Mouse (Mus musculus): Measurements from ENCODE around the gene Cic. TPM values are rescaled to one million over a fixed set of nuclear protein-coding genes. Genes with fewer than 3 reads are reported as not detected.
"Not testable (repeated sequence)": the region's sequence is repeated elsewhere in the genome, so short reads cannot be mapped to it uniquely, and the experiment has no call there.

The Cic gene
- polyA plus RNA-seq, 1 experiment from 2014 or later: 48.0 TPM

- Histone ChIP-seq H3K27me3 (replicated peaks; ENCODE audit: control insufficient read depth, insufficient read depth, low read length) (peaks cover 28% of the 10 kb centered on the region), H3K36me3 (ENCODE audit: control insufficient read depth, insufficient read depth) (no peaks in the 10 kb centered on the region), H3K4me3 (replicated peaks; ENCODE audit: low read length) (peak overlapping the region; percentile 86), H3K9ac (replicated peaks; ENCODE audit: low read depth, low read length) (peak overlapping the region; percentile 86), H3K9me3 (ENCODE audit: control insufficient read depth, low read length) (no peaks in the 10 kb centered on the region), H3K4me2 (ENCODE audit: low read length) (peak overlapping the region; percentile 99), H3K4me1 (replicated peaks; ENCODE audit: control insufficient read depth, insufficient read depth, low read length) (peaks cover 38% of the 10 kb centered on the region), H3K27ac (ENCODE audit: low read length) (peak overlapping the region; percentile 89)
- 9% methylated on average over 21 of the region's 21 CpGs for WGBS
- ATAC-seq: no peak
These were observed 50.0 kb downstream of the Cic start for GRCm38 (mm10) chr7:25317446-25317999.

DNA sequence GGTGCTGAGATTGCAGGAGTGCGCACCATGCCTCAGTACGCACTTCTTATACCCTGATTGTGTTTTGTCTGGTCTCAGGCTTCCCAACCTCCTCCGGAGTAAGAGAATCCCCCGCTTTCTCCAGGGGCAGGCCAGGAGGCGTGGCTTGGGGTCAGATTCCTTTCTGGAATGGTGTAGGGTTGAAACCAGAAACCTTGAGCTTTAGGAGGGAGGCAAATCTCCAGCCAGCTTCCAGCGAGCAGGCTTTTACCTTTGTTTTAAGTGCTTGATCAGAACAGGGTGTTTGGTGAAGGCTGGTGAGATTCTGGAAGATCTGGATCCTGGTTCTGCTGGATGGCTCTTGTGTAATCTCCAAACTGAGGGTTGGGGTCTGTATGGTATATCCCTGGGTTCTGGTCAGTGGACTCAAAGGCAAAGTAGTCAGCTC lies 54.6 kb downstream of the Cic start:
- Histone ChIP-seq H3K4me3 (replicated peaks; ENCODE audit: low read length) (no peak overlapping the region), H3K27me3 (replicated peaks; ENCODE audit: control insufficient read depth, insufficient read depth, low read length) (no peaks in the 10 kb centered on the region), H3K27ac (ENCODE audit: low read length) (no peak overlapping the region), H3K9ac (replicated peaks; ENCODE audit: low read depth, low read length) (no peak overlapping the region), H3K36me3 (ENCODE audit: control insufficient read depth, insufficient read depth) (no peaks in the 10 kb centered on the region), H3K9me3 (ENCODE audit: control insufficient read depth, low read length) (no peaks in the 10 kb centered on the region), H3K4me1 (replicated peaks; ENCODE audit: control insufficient read depth, insufficient read depth, low read length) (peaks cover 19% of the 10 kb centered on the region), H3K4me2 (ENCODE audit: low read length) (no peak overlapping the region)
- WGBS: 13% methylated on average over 6 of the region's 6 CpGs
- ATAC-seq: no peak

DNA sequence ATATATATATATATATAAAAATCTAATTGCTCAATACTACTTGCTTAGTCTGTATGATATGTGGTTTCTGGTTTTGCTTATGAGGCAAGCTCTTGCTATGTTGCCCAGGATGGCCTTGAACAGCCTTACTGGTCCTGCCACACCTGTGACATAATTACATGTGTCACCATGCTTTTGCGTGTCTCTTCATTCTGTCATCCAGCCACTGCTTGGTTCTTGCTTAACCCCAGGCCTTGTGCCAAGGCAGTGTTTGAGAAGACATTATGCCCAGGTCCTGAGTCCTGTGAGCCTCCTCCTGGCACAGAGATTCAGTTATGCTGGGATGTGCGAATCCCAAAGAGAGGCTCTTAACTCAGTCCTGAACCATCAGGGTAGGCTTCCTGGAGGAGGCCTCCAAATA lies 55.7 kb downstream of the Cic start:
- H3K36me3 ChIP-seq (ENCODE audit: control insufficient read depth, insufficient read depth): no peaks in the 10 kb centered on the region
- no peak overlapping the region for H3K27ac ChIP-seq (ENCODE audit: low read length)
- H3K9ac ChIP-seq (replicated peaks; ENCODE audit: low read depth, low read length): no peak overlapping the region
- ATAC-seq: no peak
- no peak overlapping the region for H3K4me2 ChIP-seq (ENCODE audit: low read length)
- no peaks in the 10 kb centered on the region for H3K27me3 ChIP-seq (replicated peaks; ENCODE audit: control insufficient read depth, insufficient read depth, low read length)
- WGBS: 92% methylated on average over 2 of the region's 2 CpGs
- H3K9me3 ChIP-seq (ENCODE audit: control insufficient read depth, low read length): no peaks in the 10 kb centered on the region
- H3K4me1 ChIP-seq (replicated peaks; ENCODE audit: control insufficient read depth, insufficient read depth, low read length): peaks cover 9% of the 10 kb centered on the region
- no peak overlapping the region for H3K4me3 ChIP-seq (replicated peaks; ENCODE audit: low read length)

DNA sequence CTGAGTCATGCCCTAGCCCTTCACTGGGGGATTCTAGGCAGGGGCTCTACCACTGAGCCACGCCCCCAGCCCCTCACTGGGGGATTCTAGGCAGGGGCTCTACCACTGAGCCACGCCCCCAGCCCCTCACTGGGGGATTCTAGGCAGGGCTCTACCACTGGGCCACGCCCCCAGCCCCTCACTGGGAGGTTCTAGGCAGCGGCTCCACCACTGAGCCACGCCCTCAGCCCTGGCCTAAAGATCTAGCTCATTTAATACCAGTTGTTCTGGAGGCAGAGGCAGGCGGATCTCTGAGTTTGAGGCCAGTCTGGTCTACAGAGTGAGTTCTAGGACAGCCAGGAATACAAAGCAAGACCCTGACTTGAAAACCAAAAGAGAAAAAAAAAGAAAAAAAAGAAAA lies 57.9 kb downstream of the Cic start:
- H3K9ac ChIP-seq (replicated peaks; ENCODE audit: low read depth, low read length); H3K27ac ChIP-seq (ENCODE audit: low read length); H3K4me1 ChIP-seq (replicated peaks; ENCODE audit: control insufficient read depth, insufficient read depth, low read length); H3K4me2 ChIP-seq (ENCODE audit: low read length); H3K4me3 ChIP-seq (replicated peaks; ENCODE audit: low read length); H3K9me3 ChIP-seq (ENCODE audit: control insufficient read depth, low read length); ATAC-seq; H3K27me3 ChIP-seq (replicated peaks; ENCODE audit: control insufficient read depth, insufficient read depth, low read length); H3K36me3 ChIP-seq (ENCODE audit: control insufficient read depth, insufficient read depth): not testable (repeated sequence)
- 84% methylated on average over 6 of the region's 6 CpGs for WGBS

DNA sequence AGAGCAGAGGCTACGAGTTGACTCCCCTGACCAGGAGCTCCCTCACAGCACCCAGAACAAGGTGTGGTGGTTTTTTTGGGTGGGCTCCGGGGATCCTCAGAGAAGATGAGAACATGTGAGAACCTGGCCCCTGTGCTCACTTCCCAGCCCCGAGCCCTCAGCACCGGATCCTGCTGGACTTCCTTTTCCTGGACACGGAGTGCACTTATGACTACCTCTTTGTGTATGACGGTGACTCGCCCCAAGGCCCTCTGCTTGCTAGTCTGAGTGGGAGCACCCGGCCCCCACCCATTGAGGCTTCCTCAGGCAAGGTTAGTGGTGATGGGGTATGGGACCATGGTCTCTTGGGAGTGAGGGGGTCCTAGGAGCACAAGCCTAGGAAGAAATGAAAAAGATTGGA lies 58.7 kb downstream of the Cic start:
- Histone ChIP-seq H3K9ac (replicated peaks; ENCODE audit: low read depth, low read length) (no peak overlapping the region), H3K36me3 (ENCODE audit: control insufficient read depth, insufficient read depth) (peaks cover 7% of the 10 kb centered on the region), H3K9me3 (ENCODE audit: control insufficient read depth, low read length) (no peaks in the 10 kb centered on the region), H3K4me1 (replicated peaks; ENCODE audit: control insufficient read depth, insufficient read depth, low read length) (peaks cover 9% of the 10 kb centered on the region), H3K27ac (ENCODE audit: low read length) (no peak overlapping the region), H3K4me2 (ENCODE audit: low read length) (no peak overlapping the region), H3K27me3 (replicated peaks; ENCODE audit: control insufficient read depth, insufficient read depth, low read length) (no peaks in the 10 kb centered on the region), H3K4me3 (replicated peaks; ENCODE audit: low read length) (no peak overlapping the region)
- ATAC-seq: no peak
- 92% methylated on average over 8 of the region's 8 CpGs for WGBS

DNA sequence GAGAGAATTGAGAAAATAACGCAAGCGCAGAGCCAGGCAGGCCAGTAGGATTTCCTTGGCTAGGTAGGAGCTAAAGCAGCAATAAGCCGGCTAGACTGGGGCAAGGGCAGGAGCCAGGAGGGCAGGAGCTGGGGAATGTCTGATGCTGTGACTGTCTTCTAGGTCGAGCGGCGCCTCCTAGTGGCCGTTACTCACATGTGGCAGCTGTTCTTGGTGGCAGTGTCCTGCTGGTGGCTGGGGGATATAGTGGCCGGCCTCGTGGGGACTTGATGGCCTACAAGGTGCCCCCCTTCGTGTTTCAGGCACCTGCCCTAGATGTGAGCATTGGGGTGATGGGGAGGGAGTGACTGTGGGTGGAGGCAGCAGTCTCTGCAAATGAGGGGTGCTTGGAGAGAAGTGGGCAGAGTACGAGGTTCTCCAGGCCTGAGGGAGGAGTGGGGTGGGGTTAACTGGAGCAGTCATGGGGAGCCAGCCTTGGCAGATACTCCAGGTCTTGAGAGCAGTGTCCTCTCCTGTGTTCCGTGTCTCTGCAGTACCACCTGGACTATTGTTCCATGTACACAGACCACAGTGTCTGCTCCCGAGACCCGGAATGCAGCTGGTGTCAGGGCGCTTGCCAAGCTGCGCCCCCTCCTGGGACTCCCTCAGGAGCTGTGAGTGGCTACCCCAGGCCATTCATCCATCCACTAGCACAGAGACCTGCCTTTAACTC lies 66.2 kb downstream of the Cic start:
- Histone ChIP-seq H3K27ac (ENCODE audit: low read length) (no peak overlapping the region), H3K4me1 (replicated peaks; ENCODE audit: control insufficient read depth, insufficient read depth, low read length) (no peaks in the 10 kb centered on the region), H3K9ac (replicated peaks; ENCODE audit: low read depth, low read length) (no peak overlapping the region), H3K4me3 (replicated peaks; ENCODE audit: low read length) (no peak overlapping the region), H3K27me3 (replicated peaks; ENCODE audit: control insufficient read depth, insufficient read depth, low read length) (no peaks in the 10 kb centered on the region), H3K9me3 (ENCODE audit: control insufficient read depth, low read length) (no peaks in the 10 kb centered on the region), H3K36me3 (ENCODE audit: control insufficient read depth, insufficient read depth) (peaks cover 22% of the 10 kb centered on the region), H3K4me2 (ENCODE audit: low read length) (no peak overlapping the region)
- ATAC-seq: peak; percentile 63
- 38% methylated on average over 16 of the region's 16 CpGs for WGBS

- Histone ChIP-seq H3K27ac (ENCODE audit: low read length) (no peak overlapping the region), H3K4me2 (ENCODE audit: low read length) (no peak overlapping the region), H3K4me1 (replicated peaks; ENCODE audit: control insufficient read depth, insufficient read depth, low read length) (no peaks in the 10 kb centered on the region), H3K9me3 (ENCODE audit: control insufficient read depth, low read length) (no peaks in the 10 kb centered on the region), H3K36me3 (ENCODE audit: control insufficient read depth, insufficient read depth) (peaks cover 22% of the 10 kb centered on the region), H3K9ac (replicated peaks; ENCODE audit: low read depth, low read length) (no peak overlapping the region), H3K4me3 (replicated peaks; ENCODE audit: low read length) (no peak overlapping the region), H3K27me3 (replicated peaks; ENCODE audit: control insufficient read depth, insufficient read depth, low read length) (no peaks in the 10 kb centered on the region)
- 81% methylated on average over 12 of the region's 12 CpGs for WGBS
- no peak for ATAC-seq
These were observed 67.0 kb downstream of the Cic start for GRCm38 (mm10) chr7:25334472-25334871.

GRCm38 (mm10) chr7:25339329-25339728 lies 71.8 kb downstream of the Cic start:
- 91% methylated on average over 9 of the region's 9 CpGs for WGBS
- ATAC-seq: no peak

DNA sequence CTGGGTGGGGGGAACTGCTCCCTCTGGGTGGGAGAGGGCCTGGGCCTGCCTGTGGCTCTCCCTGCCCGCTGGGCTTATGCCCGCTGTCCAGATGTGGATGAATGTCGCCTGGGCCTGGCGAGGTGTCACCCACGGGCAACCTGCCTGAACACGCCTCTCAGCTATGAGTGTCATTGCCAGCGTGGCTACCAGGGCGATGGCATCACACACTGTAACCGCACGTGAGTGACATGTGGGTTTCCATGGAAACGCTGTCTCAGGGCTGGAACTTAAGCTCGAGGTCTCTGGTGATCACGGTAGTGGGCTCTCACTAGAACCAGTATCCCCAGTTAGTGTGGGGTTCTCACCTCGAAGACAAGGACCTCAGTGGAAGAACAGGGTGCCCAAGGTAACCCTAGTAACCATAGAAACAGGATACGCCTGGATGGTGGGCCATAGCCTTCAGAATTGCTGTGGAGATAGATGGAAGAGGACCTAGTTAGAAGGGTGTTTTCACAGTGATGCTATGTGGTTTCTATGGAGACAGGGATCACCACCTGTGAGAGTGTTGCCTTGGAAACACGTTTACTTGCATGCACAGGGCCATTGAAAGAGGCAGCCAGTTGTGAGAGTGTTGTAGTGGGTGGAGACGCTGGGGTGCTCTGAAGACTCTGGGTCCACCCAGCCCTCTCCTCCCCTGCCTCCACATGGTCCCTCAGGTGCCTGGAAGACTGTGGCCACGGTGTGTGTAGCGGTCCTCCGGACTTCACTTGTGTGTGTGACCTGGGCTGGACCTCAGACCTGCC lies 73.7 kb downstream of the Cic start:
- ATAC-seq: peak; percentile 80
- peaks cover 3% of the 10 kb centered on the region; the same call in 1 of the 2 replicates for H3K4me1 ChIP-seq (replicated peaks; ENCODE audit: control insufficient read depth, insufficient read depth, low read length)
- no peak overlapping the region for H3K4me2 ChIP-seq (ENCODE audit: low read length)
- H3K4me3 ChIP-seq (replicated peaks; ENCODE audit: low read length): no peak overlapping the region
- H3K27ac ChIP-seq (ENCODE audit: low read length): no peak overlapping the region
- H3K9me3 ChIP-seq (ENCODE audit: control insufficient read depth, low read length): no peaks in the 10 kb centered on the region
- H3K36me3 ChIP-seq (ENCODE audit: control insufficient read depth, insufficient read depth): peaks cover 2% of the 10 kb centered on the region; the same call in 1 of the 2 replicates
- WGBS: 72% methylated on average over 20 of the region's 20 CpGs
- H3K27me3 ChIP-seq (replicated peaks; ENCODE audit: control insufficient read depth, insufficient read depth, low read length): no peaks in the 10 kb centered on the region
- no peak overlapping the region for H3K9ac ChIP-seq (replicated peaks; ENCODE audit: low read depth, low read length)

More at GRCm38 (mm10) chr7:25339329-25339728, 71.8 kb downstream of the Cic start:
- Histone ChIP-seq H3K4me1 (replicated peaks; ENCODE audit: control insufficient read depth, insufficient read depth, low read length) (peaks cover 3% of the 10 kb centered on the region; the same call in 1 of the 2 replicates), H3K9me3 (ENCODE audit: control insufficient read depth, low read length) (no peaks in the 10 kb centered on the region), H3K27ac (ENCODE audit: low read length) (no peak overlapping the region), H3K36me3 (ENCODE audit: control insufficient read depth, insufficient read depth) (peaks cover 8% of the 10 kb centered on the region), H3K27me3 (replicated peaks; ENCODE audit: control insufficient read depth, insufficient read depth, low read length) (no peaks in the 10 kb centered on the region), H3K4me3 (replicated peaks; ENCODE audit: low read length) (no peak overlapping the region), H3K9ac (replicated peaks; ENCODE audit: low read depth, low read length) (no peak overlapping the region), H3K4me2 (ENCODE audit: low read length) (no peak overlapping the region)
